Mouse (Mus musculus): ENCODE results near the gene Sp4.

The Sp4 gene

DNA sequence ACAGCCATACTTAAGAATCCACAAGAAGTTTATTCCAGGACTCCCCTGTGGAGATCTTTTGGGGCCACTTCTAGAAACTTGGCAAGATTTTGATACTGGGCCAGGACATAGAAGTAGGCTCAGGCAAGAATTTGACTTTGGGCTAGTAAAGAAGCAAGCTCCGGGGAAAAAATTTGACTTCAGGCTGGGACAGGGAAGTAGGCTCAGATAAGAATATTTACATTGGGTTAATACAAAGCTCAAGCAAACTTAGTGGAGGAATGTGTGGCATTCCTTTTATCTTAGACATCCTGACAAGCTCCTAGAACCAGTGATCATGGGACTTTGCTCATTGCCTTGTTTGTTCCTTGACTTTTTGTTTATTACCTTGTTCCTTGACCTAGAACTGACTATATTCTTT, 37.4 kb downstream of the Sp4 start:
- no peak for DNase-seq

DNA sequence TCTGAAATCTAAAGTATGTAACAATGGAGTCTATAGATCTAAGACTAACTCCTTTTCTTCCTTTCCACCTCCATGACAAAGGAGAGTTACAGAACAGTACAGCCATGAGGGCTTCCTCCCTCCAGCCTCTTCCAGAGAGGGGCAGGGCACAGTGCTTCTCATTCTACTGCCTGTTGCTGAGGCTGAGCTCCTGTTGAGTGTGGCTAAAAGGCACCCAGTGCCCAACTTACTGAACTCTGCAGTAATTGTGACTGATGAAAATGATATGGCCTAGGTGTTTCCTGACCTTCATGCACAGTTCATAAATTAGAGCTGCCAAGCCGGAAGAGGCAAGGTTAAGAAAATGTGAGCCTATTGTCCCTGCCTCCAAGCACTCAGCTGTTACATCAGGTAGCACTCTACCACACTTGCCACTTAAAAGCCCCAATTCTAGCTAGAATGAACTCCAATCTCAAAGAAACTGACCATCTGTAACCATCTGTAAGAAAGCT, 45.9 kb downstream of the Sp4 start:
- no peak for DNase-seq

DNA sequence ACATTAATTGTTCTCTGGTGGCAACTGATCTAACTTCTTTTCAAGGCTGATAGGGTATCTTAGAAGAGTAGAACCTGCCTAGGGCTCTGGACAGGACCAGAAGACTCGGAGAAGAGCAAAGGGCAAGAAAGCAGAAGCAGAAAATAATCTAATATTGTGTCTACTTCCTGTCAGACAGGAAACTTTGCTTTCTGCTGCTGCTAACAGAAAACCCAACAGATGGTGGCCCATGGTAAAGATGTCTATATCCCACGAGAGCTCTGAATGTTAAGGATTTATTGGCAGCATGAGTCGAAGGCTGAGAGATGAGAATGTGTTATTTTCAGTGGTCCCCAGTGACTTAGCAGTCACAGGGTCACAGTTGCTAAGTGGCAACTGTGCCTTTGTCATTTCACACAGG, 80.1 kb downstream of the Sp4 start:
- DNase-seq, result no peak

DNA sequence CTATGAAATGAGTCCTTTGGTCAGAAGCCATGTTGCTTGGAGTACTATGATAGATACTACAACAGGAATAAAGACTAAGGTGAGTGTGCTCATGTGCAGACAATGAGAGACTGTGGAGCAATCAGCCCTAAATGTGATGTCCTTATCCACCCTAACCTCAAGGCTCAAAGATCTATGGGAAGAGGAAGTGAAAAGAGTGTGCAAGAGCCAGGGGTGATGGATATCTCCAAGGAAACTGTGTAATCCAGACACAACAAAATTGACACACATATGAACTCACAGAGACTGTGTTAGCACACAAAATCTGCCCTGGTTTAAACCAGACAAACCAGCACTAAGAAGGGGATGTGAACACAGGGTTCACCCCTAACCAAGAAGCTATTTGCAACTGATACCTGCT, 81.2 kb downstream of the Sp4 start:
- no peak for DNase-seq

DNA sequence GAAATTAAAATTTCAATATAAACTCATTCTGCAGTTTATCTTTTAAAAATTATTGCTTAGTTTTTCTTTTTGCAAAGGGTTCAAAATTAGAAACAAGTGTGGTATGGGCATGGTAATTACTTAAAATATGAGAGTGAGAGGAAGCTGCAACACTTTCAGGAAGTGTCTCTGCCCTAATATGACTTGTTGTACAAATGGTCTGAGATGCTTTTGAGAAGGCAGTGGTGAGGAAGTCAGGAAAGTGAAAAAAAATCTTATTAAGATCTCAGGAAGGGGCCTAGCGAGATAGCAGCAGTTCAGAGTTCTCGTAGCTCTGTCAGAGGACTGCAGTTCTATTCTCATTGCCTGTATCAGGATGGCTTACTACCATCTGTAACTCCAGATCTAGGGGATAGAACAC, 89.1 kb downstream of the Sp4 start:
- DNase-seq, result no peak

DNA sequence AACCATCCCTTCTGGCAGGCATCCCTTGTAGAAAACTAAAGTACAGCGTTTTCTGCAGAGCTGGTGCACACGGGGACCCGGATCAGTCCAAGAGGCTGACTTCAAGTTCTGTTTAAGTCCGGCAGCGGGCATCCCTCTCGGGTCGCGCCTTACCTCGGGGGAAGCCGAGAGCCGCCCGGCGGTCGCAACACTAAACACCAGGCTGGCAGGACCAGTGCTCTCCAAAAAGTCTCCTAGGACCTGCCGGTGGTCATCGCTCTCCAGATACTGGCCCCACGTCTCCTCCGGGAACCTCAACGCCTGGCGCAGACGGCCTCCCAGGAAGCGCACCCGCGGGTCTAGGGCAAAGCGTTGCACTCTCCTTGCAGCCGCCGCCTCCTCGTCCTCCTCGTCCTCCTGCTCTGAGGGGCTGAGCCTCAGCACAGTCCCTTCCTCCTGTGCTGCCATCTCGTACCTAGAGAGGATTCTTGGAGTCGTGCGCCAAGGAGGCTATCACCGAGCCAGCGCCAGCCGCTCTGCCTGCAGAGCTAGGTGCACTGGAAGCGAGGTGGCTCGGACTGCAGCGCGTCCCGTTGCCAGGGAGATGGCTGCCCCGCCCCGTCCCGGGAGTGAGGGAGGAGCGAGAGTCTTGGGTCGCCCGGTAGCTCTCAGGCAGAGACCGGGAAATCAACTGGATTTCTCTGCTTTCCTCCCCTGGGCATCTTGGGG, 102.7 kb downstream of the Sp4 start, which contains the start of gene Dnah11:
TSS of gene Dnah11 (minus strand) at position 658 of the 708 bp plus-strand sequence.
- DNase-seq, result peak; percentile 80

DNA sequence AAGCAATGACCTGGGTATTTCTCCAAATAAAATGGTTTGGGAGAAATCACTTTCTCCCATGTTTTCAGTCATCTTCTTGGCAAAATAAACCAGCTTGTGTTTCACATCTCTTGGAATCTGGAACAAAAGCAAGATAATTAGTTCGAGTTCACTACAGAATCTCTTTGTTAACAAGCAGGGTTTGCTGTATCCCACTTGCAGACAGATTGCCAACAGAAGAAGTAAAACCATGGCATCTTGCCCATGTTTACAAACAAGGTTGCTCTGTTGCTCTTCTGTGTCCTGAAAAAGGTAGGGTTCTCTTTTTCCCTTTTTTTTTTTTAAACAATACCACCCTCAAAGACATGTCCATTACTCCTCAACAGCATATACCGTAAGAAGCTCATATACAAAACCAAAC, 104.7 kb downstream of the Sp4 start:
- DNase-seq, result no peak

DNA sequence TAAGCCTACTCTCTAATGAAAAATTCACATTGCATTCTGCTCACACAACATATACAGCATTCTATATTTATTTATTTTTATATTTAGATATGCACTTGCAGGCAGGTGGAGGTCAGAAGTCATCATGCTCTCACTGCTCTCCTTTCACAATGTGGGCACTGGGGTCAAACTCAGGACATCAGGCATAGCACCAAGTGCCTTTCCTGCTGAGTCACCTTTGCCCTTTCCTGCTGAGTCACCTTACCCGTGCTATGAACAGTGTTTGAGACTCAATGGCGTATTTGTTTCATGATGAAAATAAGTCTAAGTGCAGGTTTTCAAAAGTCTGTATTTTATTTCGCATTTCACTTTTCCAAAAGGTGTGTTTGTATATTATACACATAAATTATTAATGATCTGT, 111.7 kb downstream of the Sp4 start:
- no peak for DNase-seq

DNA sequence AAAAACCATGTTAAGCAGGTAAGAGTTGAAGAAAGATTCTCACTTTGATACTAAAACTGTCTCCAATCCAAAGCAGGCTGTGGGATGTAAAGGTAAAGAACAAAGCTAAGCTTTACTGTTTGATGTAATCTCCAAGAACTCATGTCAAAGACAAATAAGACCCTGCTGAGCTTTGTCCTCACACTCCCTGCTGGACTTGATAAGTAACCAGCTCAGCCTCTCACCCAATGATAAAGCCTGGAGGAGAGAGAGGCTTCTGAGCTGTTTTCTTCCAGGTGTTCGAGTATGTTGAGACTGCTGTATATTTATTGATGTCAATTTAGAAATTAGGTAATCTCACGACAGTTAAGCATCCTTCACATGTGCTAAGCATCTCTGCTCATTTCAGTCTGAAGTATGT, 113.6 kb downstream of the Sp4 start:
- no peak for DNase-seq

DNA sequence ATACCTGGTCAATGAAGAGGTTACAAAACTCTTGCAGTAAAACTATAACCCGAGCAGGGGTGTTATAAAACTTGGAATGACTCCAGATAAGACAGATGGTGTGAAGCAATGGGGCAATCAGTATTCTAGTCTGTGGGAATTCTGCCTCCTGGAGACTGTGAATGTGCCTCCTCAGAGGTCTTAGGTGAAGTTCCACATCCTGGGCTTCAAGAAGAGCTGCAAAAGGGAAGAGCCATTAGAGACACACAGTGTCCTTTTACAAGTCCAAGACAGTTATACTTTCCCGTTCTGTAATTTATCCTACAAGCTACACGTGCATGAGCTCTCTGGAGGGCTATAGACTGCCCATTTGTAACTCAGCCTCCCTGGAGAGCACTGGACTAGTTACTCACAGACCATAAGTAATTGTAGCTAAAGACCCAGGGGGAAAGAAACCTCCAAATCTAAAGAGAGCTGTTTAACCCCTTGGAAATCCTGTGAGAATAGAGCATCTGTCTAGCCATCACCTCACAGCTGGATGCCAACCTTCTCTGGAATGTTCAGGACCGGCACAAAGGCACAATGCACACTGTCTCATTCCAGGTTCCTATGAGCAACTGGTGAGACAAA, 114.3 kb downstream of the Sp4 start:
- no peak for DNase-seq

DNA sequence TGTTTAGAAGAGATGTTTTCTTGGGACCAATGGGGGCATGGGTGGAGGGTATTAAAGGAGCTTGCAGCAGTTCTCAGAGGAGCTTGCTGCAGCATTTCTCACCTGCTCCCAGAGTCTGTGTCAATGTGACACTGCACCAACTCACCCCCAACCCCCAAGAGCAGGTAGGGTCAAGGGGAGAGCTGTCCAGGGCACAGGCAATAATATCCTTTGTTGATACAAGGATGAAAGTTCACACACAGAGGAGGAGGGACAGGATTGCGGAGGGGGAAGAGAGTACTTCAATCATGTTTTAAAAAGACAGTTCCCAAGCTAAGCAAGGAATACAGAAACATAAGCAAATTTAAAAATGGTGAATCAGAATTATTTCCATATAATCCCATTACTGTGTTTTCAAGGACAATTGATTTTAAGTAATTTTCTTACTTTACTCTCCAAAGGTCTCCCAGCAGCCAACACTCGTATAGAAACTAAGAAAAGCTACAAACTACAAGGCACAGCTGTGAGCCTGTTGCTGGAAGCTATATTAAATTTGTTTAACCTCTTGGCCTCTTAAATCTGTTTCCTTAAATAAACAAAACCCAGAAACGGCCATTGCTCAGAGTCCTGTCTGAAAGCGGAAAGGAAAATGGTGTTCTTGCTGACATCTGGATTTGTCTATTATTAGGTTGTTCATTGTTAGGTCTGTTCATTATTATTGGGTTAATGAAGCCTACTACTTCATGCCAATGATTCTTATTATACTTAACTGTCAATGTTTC, 114.9 kb downstream of the Sp4 start:
- no peak for DNase-seq

Data from kidney, adult 18-20 months (tissue).